Mouse (Mus musculus) lung, adult 2 months (tissue): ENCODE data around the gene Ube2k.

Experiments
- CTCF ChIP-seq: fragments of 200-500 bp; IDR thresholded peaks from 2 replicates; pipeline ENCODE4 v1.5.1; 2011; ENCODE audit warnings: mild to moderate bottlenecking, low read length, control low read depth; ENCODE audit not compliant: insufficient read depth
- POLR2A ChIP-seq: fragments of 200-500 bp; IDR thresholded peaks from 2 replicates; pipeline ENCODE4 v1.6.1; 2011; ENCODE audit warnings: low read depth, mild to moderate bottlenecking, control low read depth, low read length, borderline replicate concordance; ENCODE audit errors: extremely low read depth

DNA sequence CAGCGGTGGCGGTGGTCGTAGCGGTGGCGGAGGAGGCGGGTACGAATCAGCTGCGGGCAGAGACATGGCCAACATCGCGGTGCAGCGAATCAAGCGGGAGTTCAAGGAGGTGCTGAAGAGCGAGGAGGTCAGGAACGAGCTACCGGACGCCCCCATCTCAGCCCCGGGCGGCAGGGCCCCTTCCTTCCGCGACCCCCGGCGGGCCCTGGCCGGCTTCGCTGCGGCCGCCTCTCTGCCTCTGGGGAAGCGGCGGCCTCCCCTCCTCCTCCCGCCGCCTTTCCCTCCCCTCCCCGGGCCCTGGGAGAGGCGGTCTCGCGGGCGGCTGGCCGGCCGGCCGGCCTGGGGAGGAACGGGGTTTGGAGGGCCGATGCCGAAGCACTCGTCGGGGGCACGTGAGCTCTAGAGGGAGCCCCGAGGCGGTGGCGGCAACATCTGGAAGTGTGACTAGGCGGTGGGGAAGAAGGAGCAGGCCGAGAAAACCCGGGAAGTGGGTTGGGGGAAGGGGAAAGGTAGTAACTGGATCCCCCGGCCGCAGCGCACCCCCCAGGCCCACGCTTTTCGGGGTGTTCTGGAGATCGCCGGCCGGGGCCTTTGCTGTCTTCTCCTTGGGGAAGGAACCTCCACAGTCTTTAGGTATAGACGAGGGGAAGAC lies 513 bp downstream of the Ube2k start:
- no peak for TF ChIP-seq CTCF
- no peak for TF ChIP-seq POLR2A
